In genomic region chr11:81670436-81670835, GRCm38 (mm10) we compare ENCODE assay signal across 26 mouse cellular contexts.
DNase-seq lines count a peak whose midpoint lies in the region; ATAC-seq and TF ChIP-seq lines count a peak whose summit lies in the region.
"Had no signal": no experiment of that assay in that cellular context is flagged by ENCODE, and none has a peak within 500 bp of the region (broad histone marks: within the 10 kb centered on the region; RNA-seq: fewer than 3 reads in every experiment).

No protein-coding gene starts in this region.

- peak; percentile 32 to 58 for DNase-seq in left cerebral cortex, adult 18-20 months (ENCODE audit: low spot score in 2 of 2)
- no peak for DNase-seq in left cerebral cortex, postnatal 10 days (ENCODE audit: extremely low spot score in 1 of 2, low spot score in 2 of 2)
- DNase-seq in ZHBTc4 (ENCODE audit: low read depth, low spot score) = peak; percentile 33
- DNase-seq in left cerebral cortex, adult 2 months (ENCODE audit: extremely low spot score in 1 of 2, low spot score in 2 of 2) = peak; percentile 24 to 34
- DNase-seq in telencephalon, adult 2 months (ENCODE audit: low read depth, low spot score) = peak; percentile 74
- DNase-seq in spleen, postnatal 36 days (ENCODE audit: low spot score in 2 of 2) = no peak
- DNase-seq: adrenal gland, postnatal 10 days; B cell, adult 2 months; cerebellum, adult 9-11 months; heart, postnatal 10 days; kidney, postnatal 25 days; lung, postnatal 36 days; spleen, adult 18-20 months; thymus, postnatal 14 days had no signal

- peak overlapping the region; percentile 58; the same call in 1 of the 2 replicates for H3K27ac ChIP-seq in left cerebral cortex, adult 2 months
- H3K27ac ChIP-seq in intestine, embryonic 16.5 days (ENCODE audit: low read length) = no peak overlapping the region
- H3K27ac ChIP-seq: embryonic facial prominence, embryonic 10.5 days; forebrain, embryonic 15.5 days; hindbrain, postnatal 0 days; layer of hippocampus, adult 2 months; limb, embryonic 15.5 days; liver, embryonic 15.5 days; lung, embryonic 15.5 days; midbrain, embryonic 13.5 days had no signal

- no peak overlapping the region for H3K4me2 ChIP-seq in intestine, embryonic 16.5 days (ENCODE audit: low read depth, low read length)
- H3K4me2 ChIP-seq: forebrain, embryonic 15.5 days; heart, embryonic 12.5 days; limb, embryonic 15.5 days; liver, embryonic 15.5 days; lung, embryonic 15.5 days; midbrain, embryonic 13.5 days had no signal

- no peak overlapping the region for H3K9ac ChIP-seq in intestine, embryonic 16.5 days (ENCODE audit: low read depth, low read length)
- H3K9ac ChIP-seq: forebrain, embryonic 15.5 days; heart, embryonic 12.5 days; limb, embryonic 15.5 days; liver, embryonic 15.5 days; lung, embryonic 15.5 days; midbrain, embryonic 13.5 days had no signal

- TF ChIP-seq CTCF in left cerebral cortex, adult 2 months (IDR thresholded peaks at IDR 0.05) = no peak

- H3K4me1 ChIP-seq in intestine, embryonic 16.5 days (ENCODE audit: control insufficient read depth, insufficient read depth, low read length) = no peaks in the 10 kb centered on the region
- H3K4me1 ChIP-seq: embryonic facial prominence, embryonic 10.5 days; forebrain, embryonic 15.5 days; heart, embryonic 12.5 days; limb, embryonic 15.5 days; liver, embryonic 15.5 days; lung, embryonic 15.5 days; megakaryocyte, embryonic 14.5 days; midbrain, embryonic 13.5 days had no signal

- no peak for ATAC-seq in intestine, embryonic 16.5 days
- ATAC-seq: forebrain, embryonic 15.5 days; hindbrain, postnatal 0 days; intestine, postnatal 0 days; midbrain, embryonic 13.5 days had no signal

- H3K36me3 ChIP-seq in intestine, embryonic 16.5 days (ENCODE audit: control insufficient read depth, insufficient read depth, low read length) = no peaks in the 10 kb centered on the region
- H3K36me3 ChIP-seq: embryonic facial prominence, embryonic 10.5 days; forebrain, embryonic 15.5 days; heart, embryonic 12.5 days; limb, embryonic 15.5 days; liver, embryonic 15.5 days; lung, embryonic 15.5 days; midbrain, embryonic 13.5 days had no signal

- intact Hi-C loops in left cerebral cortex, postnatal 10 days (cut with DNase I) = no loop called here
- intact Hi-C loops in left cerebral cortex, adult 2 months (cut with DNase I) = loop anchor here (2.0 to 5.0 kb wide), 2 partner anchors 132 to 298 kb away; partner anchors contain the start of gene Asic2

- no peaks in the 10 kb centered on the region for H3K9me3 ChIP-seq in intestine, embryonic 16.5 days (ENCODE audit: control insufficient read depth, low read length)
- H3K9me3 ChIP-seq: embryonic facial prominence, embryonic 10.5 days; forebrain, embryonic 15.5 days; heart, embryonic 12.5 days; limb, embryonic 15.5 days; liver, embryonic 15.5 days; lung, embryonic 15.5 days; megakaryocyte, embryonic 14.5 days; midbrain, embryonic 13.5 days had no signal

- WGBS in intestine, embryonic 16.5 days = 54% methylated on average over 3 of the region's 3 CpGs

- H3K4me3 ChIP-seq in left cerebral cortex, adult 2 months = no peak overlapping the region
- no peak overlapping the region for H3K4me3 ChIP-seq in intestine, embryonic 16.5 days (ENCODE audit: low read length)
- H3K4me3 ChIP-seq: embryonic facial prominence, embryonic 10.5 days; forebrain, embryonic 15.5 days; heart, embryonic 12.5 days; layer of hippocampus, adult 2 months; limb, embryonic 15.5 days; liver, embryonic 15.5 days; lung, embryonic 15.5 days; megakaryocyte, embryonic 14.5 days; midbrain, embryonic 13.5 days had no signal

- H3K27me3 ChIP-seq in intestine, embryonic 16.5 days (replicated peaks; ENCODE audit: control insufficient read depth, insufficient read depth, low read length) = no peaks in the 10 kb centered on the region; the same call in 1 of the 2 replicates
- H3K27me3 ChIP-seq: forebrain, embryonic 15.5 days; liver, embryonic 15.5 days; lung, embryonic 15.5 days; megakaryocyte, embryonic 14.5 days; midbrain, embryonic 13.5 days had no signal

Comparison
In these comparisons a context has a peak if more than half of its experiments do, and no peak if none do; other contexts are left out.
1. DNase-seq: peak in left cerebral cortex, adult 18-20 months (2 of 2), ZHBTc4 (single experiment), left cerebral cortex, adult 2 months (2 of 2) and telencephalon, adult 2 months (single experiment); none in left cerebral cortex, postnatal 10 days (0 of 2) and spleen, postnatal 36 days (0 of 2).